Mouse (Mus musculus): ENCODE measurements around the gene Tsfm. TPM values are rescaled to one million over a fixed set of nuclear protein-coding genes. Genes with fewer than 3 reads are reported as not detected.

The Tsfm gene
- polyA plus RNA-seq (2014; fragmentation: Illumina TruSeq; extraction: RNeasy Lipid Tissue Mini Kit (QIAGEN cat#74804); ENCODE audit: low read depth, low replicate concordance): 2.9 TPM

GRCm38 (mm10) chr10:127030336-127031296 is at the start of gene Tsfm:
Gene Tsfm (minus strand): TSS chr10:127030840.

DNA sequence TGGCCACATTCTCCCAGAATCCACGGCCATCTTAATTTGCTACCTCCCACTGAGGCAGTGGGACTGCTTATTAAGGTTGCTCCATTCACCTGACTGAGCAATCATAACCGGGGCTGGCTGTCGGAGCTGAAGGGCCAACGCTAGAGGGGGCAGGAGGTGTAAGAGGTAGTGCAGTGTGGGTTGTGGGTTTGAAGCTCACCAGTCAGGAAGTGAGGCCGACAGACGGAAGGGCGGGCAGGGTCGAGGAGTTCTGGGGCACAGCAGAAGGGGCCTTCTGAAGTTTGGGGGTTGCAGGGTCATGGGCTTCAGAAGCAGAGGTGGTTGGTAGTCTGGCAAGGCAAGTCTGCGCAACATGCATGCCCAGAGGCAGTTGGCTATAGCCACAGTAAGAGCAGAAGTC is 44.4 kb upstream of the Tsfm start, which contains the start of gene Agap2:
TSS of gene Agap2 (plus strand) at position 205 of the 400 bp plus-strand sequence.

GRCm38 (mm10) chr10:127070190-127071121 is 39.8 kb upstream of the Tsfm start, which contains the start of gene Tspan31:
Gene Tspan31 (minus strand): TSS chr10:127070264.

DNA sequence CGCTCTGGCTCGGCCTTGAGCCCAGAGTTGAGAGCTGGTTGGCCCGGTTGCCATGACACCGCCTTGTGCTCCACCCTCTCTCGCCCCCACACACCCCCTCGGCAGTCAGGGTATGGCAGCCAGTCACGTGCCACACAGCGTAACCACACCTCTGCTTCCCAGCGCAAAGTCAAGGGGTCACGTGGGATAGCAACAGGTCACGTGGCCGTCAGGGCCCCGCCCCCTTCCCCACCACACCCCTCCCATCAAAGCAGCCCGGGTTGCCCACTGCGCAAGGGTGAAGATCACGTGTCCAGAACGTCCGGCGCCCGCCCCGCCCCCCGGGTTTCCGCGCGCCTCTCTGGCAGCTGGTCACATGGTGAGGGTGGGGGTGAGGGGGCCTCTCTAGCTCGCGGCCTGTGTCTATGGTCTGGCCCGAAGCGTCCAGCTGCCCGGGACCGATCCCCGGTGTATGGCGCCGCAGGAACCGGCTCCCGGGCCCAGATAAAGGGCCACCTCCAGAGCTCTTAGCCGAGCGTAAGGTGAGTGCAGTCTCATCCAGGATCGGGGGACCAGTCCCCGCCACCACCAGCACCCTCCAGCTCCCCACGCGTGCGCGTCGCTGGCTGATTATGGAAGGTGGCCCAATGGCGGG is 32.7 kb upstream of the Tsfm start, which contains the start of gene Cdk4:
TSS of gene Cdk4 (plus strand) at position 296 of the 634 bp plus-strand sequence.

GRCm38 (mm10) chr10:127059968-127060916 is 29.6 kb upstream of the Tsfm start, which contains the start of gene March9:
Gene March9 (minus strand): TSS chr10:127060184.

GRCm38 (mm10) chr10:127047954-127048353 is 17.3 kb upstream of the Tsfm start, which contains the start of gene Cyp27b1:
Gene Cyp27b1 (plus strand): TSS chr10:127048250.

GRCm38 (mm10) chr10:127041274-127041766 is 10.7 kb upstream of the Tsfm start, which contains the start of the genes Mettl1 and Eef1akmt3:
Gene Mettl1 (plus strand): TSS chr10:127041414.
Gene Eef1akmt3 (minus strand): TSS chr10:127041513.

DNA sequence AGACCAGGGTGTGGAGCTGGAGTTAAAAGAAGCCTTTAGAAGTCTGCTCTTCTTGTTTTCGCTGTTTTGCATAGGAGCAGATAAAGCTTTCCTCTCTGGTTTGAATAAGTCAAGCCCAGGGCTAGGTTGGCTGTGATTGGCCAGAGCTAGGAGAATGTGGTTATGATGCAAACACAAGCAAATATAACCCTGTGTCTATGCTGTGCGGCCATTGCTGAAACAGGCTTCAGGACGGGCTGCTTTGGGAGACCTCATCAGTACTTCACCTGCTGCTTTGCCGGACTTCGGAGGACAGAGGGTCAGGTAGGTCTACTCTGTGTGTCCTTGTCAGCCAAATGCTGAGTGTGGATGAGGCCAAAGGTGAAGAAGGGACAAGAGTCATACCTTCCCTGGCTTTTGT is 30.1 kb downstream of the Tsfm start, which contains the start of gene Avil:
TSS of gene Avil (plus strand) at position 181 of the 400 bp plus-strand sequence.

DNA sequence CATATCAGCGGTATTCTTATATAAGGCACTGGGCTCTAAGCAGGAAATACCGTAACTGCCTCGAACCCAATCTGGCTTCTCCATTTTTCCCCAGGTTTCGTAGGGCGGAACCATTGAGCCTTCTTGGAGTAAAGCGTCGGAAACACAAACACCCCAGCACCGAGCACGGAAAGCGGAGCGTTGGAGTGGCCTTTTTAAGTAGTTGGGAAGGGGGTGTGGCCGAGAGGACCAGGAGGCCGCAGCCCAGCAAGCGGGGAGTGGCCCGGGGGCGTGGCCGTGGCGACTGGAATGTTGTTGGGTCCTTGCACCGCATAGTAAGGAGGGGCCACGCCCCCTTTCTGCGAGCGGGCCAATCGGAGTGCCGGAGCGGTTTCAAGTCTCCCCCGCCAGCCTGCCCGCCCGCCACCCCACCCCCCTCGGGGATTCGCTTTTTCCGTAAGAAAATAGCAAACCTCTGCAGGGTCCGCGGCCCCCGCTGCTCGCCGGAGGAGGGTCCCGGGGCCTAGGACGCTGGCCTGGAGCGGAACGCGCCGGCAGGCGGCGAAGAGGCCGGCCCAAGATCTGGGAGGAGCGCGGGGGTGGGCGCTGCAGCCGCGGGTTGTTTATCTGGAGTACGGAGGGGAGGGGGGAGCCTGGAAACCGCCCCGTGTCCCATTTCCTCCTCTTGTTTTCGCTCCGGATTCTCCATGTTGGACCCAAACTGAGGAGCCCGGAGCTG is 52.2 kb downstream of the Tsfm start, which contains the start of gene Ctdsp2:
TSS of gene Ctdsp2 (plus strand) at position 441 of the 718 bp plus-strand sequence.

Other genes with a start within 250 kb of the Tsfm start
- 3.7 TPM for gene Atp23, start 129.5 kb downstream of the Tsfm start, polyA plus RNA-seq (2014; fragmentation: Illumina TruSeq; extraction: RNeasy Lipid Tissue Mini Kit (QIAGEN cat#74804); ENCODE audit: low read depth, low replicate concordance)
- gene Ctdsp2, start 52.1 kb downstream of the Tsfm start, polyA plus RNA-seq (2014; fragmentation: Illumina TruSeq; extraction: RNeasy Lipid Tissue Mini Kit (QIAGEN cat#74804); ENCODE audit: low read depth, low replicate concordance): 5.3 TPM
- not detected for gene Avil, start 30.1 kb downstream of the Tsfm start, polyA plus RNA-seq (2014; fragmentation: Illumina TruSeq; extraction: RNeasy Lipid Tissue Mini Kit (QIAGEN cat#74804); ENCODE audit: low read depth, low replicate concordance)
- gene Mettl1, start 10.6 kb upstream of the Tsfm start, polyA plus RNA-seq (2014; fragmentation: Illumina TruSeq; extraction: RNeasy Lipid Tissue Mini Kit (QIAGEN cat#74804); ENCODE audit: low read depth, low replicate concordance): 3.7 TPM
- gene Eef1akmt3, start 10.7 kb upstream of the Tsfm start, polyA plus RNA-seq (2014; fragmentation: Illumina TruSeq; extraction: RNeasy Lipid Tissue Mini Kit (QIAGEN cat#74804); ENCODE audit: low read depth, low replicate concordance): not detected
- 0.11 TPM for gene Cyp27b1, start 17.4 kb upstream of the Tsfm start, polyA plus RNA-seq (2014; fragmentation: Illumina TruSeq; extraction: RNeasy Lipid Tissue Mini Kit (QIAGEN cat#74804); ENCODE audit: low read depth, low replicate concordance)
- 0.27 TPM for gene March9, start 29.3 kb upstream of the Tsfm start, polyA plus RNA-seq (2014; fragmentation: Illumina TruSeq; extraction: RNeasy Lipid Tissue Mini Kit (QIAGEN cat#74804); ENCODE audit: low read depth, low replicate concordance)
- 13.9 TPM for gene Cdk4, start 32.7 kb upstream of the Tsfm start, polyA plus RNA-seq (2014; fragmentation: Illumina TruSeq; extraction: RNeasy Lipid Tissue Mini Kit (QIAGEN cat#74804); ENCODE audit: low read depth, low replicate concordance)
- 9.5 TPM for gene Tspan31, start 39.4 kb upstream of the Tsfm start, polyA plus RNA-seq (2014; fragmentation: Illumina TruSeq; extraction: RNeasy Lipid Tissue Mini Kit (QIAGEN cat#74804); ENCODE audit: low read depth, low replicate concordance)
- gene Agap2, start 44.4 kb upstream of the Tsfm start, polyA plus RNA-seq (2014; fragmentation: Illumina TruSeq; extraction: RNeasy Lipid Tissue Mini Kit (QIAGEN cat#74804); ENCODE audit: low read depth, low replicate concordance): 0.06 TPM
- 5.2 TPM for gene Os9, start 90.3 kb upstream of the Tsfm start, polyA plus RNA-seq (2014; fragmentation: Illumina TruSeq; extraction: RNeasy Lipid Tissue Mini Kit (QIAGEN cat#74804); ENCODE audit: low read depth, low replicate concordance)
- 1.1 TPM for gene B4galnt1, start 134.4 kb upstream of the Tsfm start, polyA plus RNA-seq (2014; fragmentation: Illumina TruSeq; extraction: RNeasy Lipid Tissue Mini Kit (QIAGEN cat#74804); ENCODE audit: low read depth, low replicate concordance)
- 3.1 TPM for gene Slc26a10, start 149.8 kb upstream of the Tsfm start, polyA plus RNA-seq (2014; fragmentation: Illumina TruSeq; extraction: RNeasy Lipid Tissue Mini Kit (QIAGEN cat#74804); ENCODE audit: low read depth, low replicate concordance)
- 7.3 TPM for gene Arhgef25, start 159.2 kb upstream of the Tsfm start, polyA plus RNA-seq (2014; fragmentation: Illumina TruSeq; extraction: RNeasy Lipid Tissue Mini Kit (QIAGEN cat#74804); ENCODE audit: low read depth, low replicate concordance)
- 7.7 TPM for gene Dtx3, start 164.9 kb upstream of the Tsfm start, polyA plus RNA-seq (2014; fragmentation: Illumina TruSeq; extraction: RNeasy Lipid Tissue Mini Kit (QIAGEN cat#74804); ENCODE audit: low read depth, low replicate concordance)
- 7.2 TPM for gene Pip4k2c, start 180.7 kb upstream of the Tsfm start, polyA plus RNA-seq (2014; fragmentation: Illumina TruSeq; extraction: RNeasy Lipid Tissue Mini Kit (QIAGEN cat#74804); ENCODE audit: low read depth, low replicate concordance)
- 0.84 TPM for gene Kif5a, start 232.5 kb upstream of the Tsfm start, polyA plus RNA-seq (2014; fragmentation: Illumina TruSeq; extraction: RNeasy Lipid Tissue Mini Kit (QIAGEN cat#74804); ENCODE audit: low read depth, low replicate concordance)
- 67.0 TPM for gene Dctn2, start 235.5 kb upstream of the Tsfm start, polyA plus RNA-seq (2014; fragmentation: Illumina TruSeq; extraction: RNeasy Lipid Tissue Mini Kit (QIAGEN cat#74804); ENCODE audit: low read depth, low replicate concordance)

Measured in testis, adult 10 weeks (tissue).